Mouse (Mus musculus): Measurements from ENCODE around the gene Cdk18. TPM values are rescaled to one million over a fixed set of nuclear protein-coding genes. Genes with fewer than 3 reads are reported as not detected.

Cdk18 gene
- polyA plus RNA-seq, 1 experiment from 2014 or later = 1.1 TPM

- no peak for ATAC-seq
Measured at GRCm38 (mm10) chr1:132151908-132152307, 12.4 kb upstream of the Cdk18 start.

GRCm38 (mm10) chr1:132150817-132151601 lies 11.5 kb upstream of the Cdk18 start:
- H3K27ac ChIP-seq (ENCODE audit: low read depth, low read length) = no peak overlapping the region
- no peak overlapping the region for H3K4me2 ChIP-seq (ENCODE audit: low read length)
- ATAC-seq = no peak
- H3K4me3 ChIP-seq (ENCODE audit: low read length) = no peak overlapping the region
- H3K4me1 ChIP-seq (ENCODE audit: control insufficient read depth, insufficient read depth, low read depth, low read length) = no peaks in the 10 kb centered on the region
- H3K9ac ChIP-seq (ENCODE audit: low read depth, low read length) = no peak overlapping the region
- no peaks in the 10 kb centered on the region for H3K36me3 ChIP-seq (ENCODE audit: control insufficient read depth, insufficient read depth, low read length)
- no peaks in the 10 kb centered on the region for H3K9me3 ChIP-seq (ENCODE audit: control insufficient read depth, low read length)
- WGBS = 74% methylated on average over 15 of the region's 15 CpGs
- no peaks in the 10 kb centered on the region; the same call in 1 of the 2 replicates for H3K27me3 ChIP-seq (replicated peaks; ENCODE audit: control insufficient read depth, insufficient read depth, low read length)

More at GRCm38 (mm10) chr1:132151908-132152307, 12.4 kb upstream of the Cdk18 start:
- Histone ChIP-seq H3K36me3 (ENCODE audit: control insufficient read depth, insufficient read depth, low read length) (no peaks in the 10 kb centered on the region), H3K27ac (ENCODE audit: low read depth, low read length) (no peak overlapping the region), H3K9me3 (ENCODE audit: control insufficient read depth, low read length) (no peaks in the 10 kb centered on the region), H3K4me2 (ENCODE audit: low read length) (no peak overlapping the region), H3K9ac (ENCODE audit: low read depth, low read length) (no peak overlapping the region), H3K4me1 (ENCODE audit: control insufficient read depth, insufficient read depth, low read depth, low read length) (no peaks in the 10 kb centered on the region), H3K27me3 (replicated peaks; ENCODE audit: control insufficient read depth, insufficient read depth, low read length) (no peaks in the 10 kb centered on the region; the same call in 1 of the 2 replicates), H3K4me3 (ENCODE audit: low read length) (no peak overlapping the region)
- WGBS = 66% methylated on average over 2 of the region's 2 CpGs

- ATAC-seq = no peak
- Histone ChIP-seq H3K36me3 (ENCODE audit: control insufficient read depth, insufficient read depth, low read length) (no peaks in the 10 kb centered on the region), H3K4me1 (ENCODE audit: control insufficient read depth, insufficient read depth, low read depth, low read length) (no peaks in the 10 kb centered on the region), H3K27me3 (replicated peaks; ENCODE audit: control insufficient read depth, insufficient read depth, low read length) (no peaks in the 10 kb centered on the region; the same call in 1 of the 2 replicates), H3K4me3 (ENCODE audit: low read length) (no peak overlapping the region), H3K27ac (ENCODE audit: low read depth, low read length) (no peak overlapping the region), H3K9me3 (ENCODE audit: control insufficient read depth, low read length) (no peaks in the 10 kb centered on the region), H3K4me2 (ENCODE audit: low read length) (no peak overlapping the region), H3K9ac (ENCODE audit: low read depth, low read length) (no peak overlapping the region)
- WGBS = 53% methylated on average over 1 of the region's 1 CpGs
Measured at GRCm38 (mm10) chr1:132150171-132150570, 10.7 kb upstream of the Cdk18 start.

GRCm38 (mm10) chr1:132149410-132149809 lies 9.9 kb upstream of the Cdk18 start:
- WGBS = 72% methylated on average over 2 of the region's 2 CpGs
- H3K4me2 ChIP-seq (ENCODE audit: low read length) = no peak overlapping the region
- H3K27ac ChIP-seq (ENCODE audit: low read depth, low read length) = no peak overlapping the region
- H3K27me3 ChIP-seq (replicated peaks; ENCODE audit: control insufficient read depth, insufficient read depth, low read length) = no peaks in the 10 kb centered on the region; the same call in 1 of the 2 replicates
- no peak overlapping the region for H3K9ac ChIP-seq (ENCODE audit: low read depth, low read length)
- H3K36me3 ChIP-seq (ENCODE audit: control insufficient read depth, insufficient read depth, low read length) = no peaks in the 10 kb centered on the region
- no peaks in the 10 kb centered on the region for H3K9me3 ChIP-seq (ENCODE audit: control insufficient read depth, low read length)
- H3K4me1 ChIP-seq (ENCODE audit: control insufficient read depth, insufficient read depth, low read depth, low read length) = peaks cover 3% of the 10 kb centered on the region
- no peak overlapping the region for H3K4me3 ChIP-seq (ENCODE audit: low read length)
- ATAC-seq = no peak

GRCm38 (mm10) chr1:132145973-132146685 lies 6.6 kb upstream of the Cdk18 start:
- Histone ChIP-seq H3K27me3 (replicated peaks; ENCODE audit: control insufficient read depth, insufficient read depth, low read length) (no peaks in the 10 kb centered on the region; the same call in 1 of the 2 replicates), H3K4me2 (ENCODE audit: low read length) (no peak overlapping the region), H3K9ac (ENCODE audit: low read depth, low read length) (no peak overlapping the region), H3K4me3 (ENCODE audit: low read length) (no peak overlapping the region), H3K4me1 (ENCODE audit: control insufficient read depth, insufficient read depth, low read depth, low read length) (peaks cover 9% of the 10 kb centered on the region), H3K9me3 (ENCODE audit: control insufficient read depth, low read length) (no peaks in the 10 kb centered on the region), H3K36me3 (ENCODE audit: control insufficient read depth, insufficient read depth, low read length) (no peaks in the 10 kb centered on the region), H3K27ac (ENCODE audit: low read depth, low read length) (no peak overlapping the region)
- ATAC-seq = no peak
- 90% methylated on average over 8 of the region's 8 CpGs for WGBS

GRCm38 (mm10) chr1:132144837-132145236 lies 5.4 kb upstream of the Cdk18 start:
- no peak overlapping the region for H3K27ac ChIP-seq (ENCODE audit: low read depth, low read length)
- H3K4me2 ChIP-seq (ENCODE audit: low read length) = no peak overlapping the region
- no peaks in the 10 kb centered on the region for H3K9me3 ChIP-seq (ENCODE audit: control insufficient read depth, low read length)
- WGBS = 69% methylated on average over 3 of the region's 3 CpGs
- peaks cover 9% of the 10 kb centered on the region for H3K4me1 ChIP-seq (ENCODE audit: control insufficient read depth, insufficient read depth, low read depth, low read length)
- no peak overlapping the region for H3K4me3 ChIP-seq (ENCODE audit: low read length)
- no peak for ATAC-seq
- no peak overlapping the region for H3K9ac ChIP-seq (ENCODE audit: low read depth, low read length)
- H3K36me3 ChIP-seq (ENCODE audit: control insufficient read depth, insufficient read depth, low read length) = no peaks in the 10 kb centered on the region
- H3K27me3 ChIP-seq (replicated peaks; ENCODE audit: control insufficient read depth, insufficient read depth, low read length) = no peaks in the 10 kb centered on the region; the same call in 1 of the 2 replicates

- 0 out of 2 replicates have a peak overlapping the region, but pooled peaks have one; percentile 34 for H3K27ac ChIP-seq (ENCODE audit: low read depth, low read length)
- H3K9ac ChIP-seq (ENCODE audit: low read depth, low read length) = no peak overlapping the region
- no peaks in the 10 kb centered on the region for H3K36me3 ChIP-seq (ENCODE audit: control insufficient read depth, insufficient read depth, low read length)
- 7% methylated on average over 2 of the region's 2 CpGs for WGBS
- peaks cover 11% of the 10 kb centered on the region for H3K4me1 ChIP-seq (ENCODE audit: control insufficient read depth, insufficient read depth, low read depth, low read length)
- peak; percentile 86 for ATAC-seq
- H3K4me2 ChIP-seq (ENCODE audit: low read length) = no peak overlapping the region; the same call in 1 of the 2 replicates
- no peak overlapping the region for H3K4me3 ChIP-seq (ENCODE audit: low read length)
- peaks cover 3% of the 10 kb centered on the region; the same call in 1 of the 2 replicates for H3K27me3 ChIP-seq (replicated peaks; ENCODE audit: control insufficient read depth, insufficient read depth, low read length)
- no peaks in the 10 kb centered on the region for H3K9me3 ChIP-seq (ENCODE audit: control insufficient read depth, low read length)
Measured at GRCm38 (mm10) chr1:132144223-132144622, 4.7 kb upstream of the Cdk18 start.

- Histone ChIP-seq H3K4me2 (ENCODE audit: low read length) (no peak overlapping the region), H3K4me3 (ENCODE audit: low read length) (no peak overlapping the region), H3K9me3 (ENCODE audit: control insufficient read depth, low read length) (no peaks in the 10 kb centered on the region), H3K36me3 (ENCODE audit: control insufficient read depth, insufficient read depth, low read length) (no peaks in the 10 kb centered on the region), H3K4me1 (ENCODE audit: control insufficient read depth, insufficient read depth, low read depth, low read length) (peaks cover 16% of the 10 kb centered on the region), H3K9ac (ENCODE audit: low read depth, low read length) (no peak overlapping the region), H3K27me3 (replicated peaks; ENCODE audit: control insufficient read depth, insufficient read depth, low read length) (peaks cover 4% of the 10 kb centered on the region; the same call in 1 of the 2 replicates), H3K27ac (ENCODE audit: low read depth, low read length) (no peak overlapping the region)
- 0 out of 2 replicates have a peak, but pooled peaks have one; percentile 19 for ATAC-seq
- 60% methylated on average over 4 of the region's 4 CpGs for WGBS
Measured at GRCm38 (mm10) chr1:132143730-132144129, 4.2 kb upstream of the Cdk18 start.

GRCm38 (mm10) chr1:132143079-132143478 lies 3.6 kb upstream of the Cdk18 start:
- Histone ChIP-seq H3K4me3 (ENCODE audit: low read length) (no peak overlapping the region), H3K9ac (ENCODE audit: low read depth, low read length) (no peak overlapping the region), H3K36me3 (ENCODE audit: control insufficient read depth, insufficient read depth, low read length) (no peaks in the 10 kb centered on the region), H3K9me3 (ENCODE audit: control insufficient read depth, low read length) (no peaks in the 10 kb centered on the region), H3K4me1 (ENCODE audit: control insufficient read depth, insufficient read depth, low read depth, low read length) (peaks cover 17% of the 10 kb centered on the region), H3K4me2 (ENCODE audit: low read length) (no peak overlapping the region), H3K27me3 (replicated peaks; ENCODE audit: control insufficient read depth, insufficient read depth, low read length) (peaks cover 7% of the 10 kb centered on the region; the same call in 1 of the 2 replicates), H3K27ac (ENCODE audit: low read depth, low read length) (no peak overlapping the region)
- ATAC-seq = no peak
- 63% methylated on average over 5 of the region's 5 CpGs for whole genome bisulfite sequencing
